Mouse (Mus musculus): Measurements from ENCODE around the gene Luzp1.

Gene Luzp1

GRCm38 (mm10) chr4:136546279-136547045, 76.9 kb downstream of the Luzp1 start:
- in situ Hi-C loops (cut with MboI, MseI): no loop called here

GRCm38 (mm10) chr4:136547721-136548120, 78.2 kb downstream of the Luzp1 start:
- in situ Hi-C loops (cut with MboI, MseI): no loop called here

GRCm38 (mm10) chr4:136548381-136548801, 78.8 kb downstream of the Luzp1 start:
- in situ Hi-C loops (cut with MboI, MseI): no loop called here

- in situ Hi-C loops (cut with MboI, MseI): no loop called here
Measured at GRCm38 (mm10) chr4:136553108-136553507, 83.5 kb downstream of the Luzp1 start.

- in situ Hi-C loops (cut with MboI, MseI): no loop called here
Measured at GRCm38 (mm10) chr4:136557638-136558037, 88.1 kb downstream of the Luzp1 start.

GRCm38 (mm10) chr4:136559690-136560089, 90.1 kb downstream of the Luzp1 start:
- in situ Hi-C loops (cut with MboI, MseI): no loop called here

- in situ Hi-C loops (cut with MboI, MseI): no loop called here
Measured at GRCm38 (mm10) chr4:136560270-136560991, 90.9 kb downstream of the Luzp1 start.

- in situ Hi-C loops (cut with MboI, MseI): no loop called here
Measured at GRCm38 (mm10) chr4:136562755-136563154, 93.2 kb downstream of the Luzp1 start.

- in situ Hi-C loops (cut with MboI, MseI): no loop called here
Measured at GRCm38 (mm10) chr4:136568629-136569028, 99.1 kb downstream of the Luzp1 start.

- in situ Hi-C loops (cut with MboI, MseI): no loop called here
Measured at GRCm38 (mm10) chr4:136569998-136570397, 100.4 kb downstream of the Luzp1 start.

GRCm38 (mm10) chr4:136581885-136582284, 112.3 kb downstream of the Luzp1 start:
- in situ Hi-C loops (cut with MboI, MseI): no loop called here

- in situ Hi-C loops (cut with MboI, MseI): no loop called here
Measured at GRCm38 (mm10) chr4:136587221-136587827, 117.8 kb downstream of the Luzp1 start.

GRCm38 (mm10) chr4:136588003-136588402, 118.4 kb downstream of the Luzp1 start:
- in situ Hi-C loops (cut with MboI, MseI): no loop called here

GRCm38 (mm10) chr4:136592111-136592510, 122.5 kb downstream of the Luzp1 start:
- in situ Hi-C loops (cut with MboI, MseI): no loop called here

- in situ Hi-C loops (cut with MboI, MseI): no loop called here
Measured at GRCm38 (mm10) chr4:136594006-136594405, 124.4 kb downstream of the Luzp1 start.

GRCm38 (mm10) chr4:136595221-136595620, 125.7 kb downstream of the Luzp1 start:
- in situ Hi-C loops (cut with MboI, MseI): no loop called here

GRCm38 (mm10) chr4:136598268-136598876, 128.8 kb downstream of the Luzp1 start:
- in situ Hi-C loops (cut with MboI, MseI): no loop called here

- in situ Hi-C loops (cut with MboI, MseI): no loop called here
Measured at GRCm38 (mm10) chr4:136599869-136600268, 130.3 kb downstream of the Luzp1 start.

GRCm38 (mm10) chr4:136600536-136600935, 131.0 kb downstream of the Luzp1 start:
- in situ Hi-C loops (cut with MboI, MseI): no loop called here

GRCm38 (mm10) chr4:136601476-136601875, 131.9 kb downstream of the Luzp1 start:
- in situ Hi-C loops (cut with MboI, MseI): no loop called here

GRCm38 (mm10) chr4:136602018-136602554, 132.5 kb downstream of the Luzp1 start:
- in situ Hi-C loops (cut with MboI, MseI): no loop called here

GRCm38 (mm10) chr4:136602568-136602967, 133.0 kb downstream of the Luzp1 start, which contains the start of gene Kdm1a:
Gene Kdm1a, minus strand, starts transcription at chr4:136602723.
- in situ Hi-C loops (cut with MboI, MseI): no loop called here

Measured in T-helper 1 cell (primary cell).